Mouse (Mus musculus): Measurements from ENCODE around the gene Olfr1395. TPM values are rescaled to one million over a fixed set of nuclear protein-coding genes. Genes with fewer than 3 reads are reported as not detected.

The Olfr1395 gene
- polyA plus RNA-seq, 1 experiment from 2014 or later, result not detected

- Histone ChIP-seq H3K27me3 (ENCODE audit: control insufficient read depth, insufficient read depth, low read length) (no peaks in the 10 kb centered on the region), H3K4me2 (replicated peaks; ENCODE audit: low read depth) (no peak overlapping the region), H3K9ac (ENCODE audit: low read length) (no peak overlapping the region), H3K9me3 (ENCODE audit: control insufficient read depth, low read length) (no peaks in the 10 kb centered on the region), H3K27ac (replicated peaks) (no peak overlapping the region), H3K4me3 (ENCODE audit: low read depth, low read length) (no peak overlapping the region), H3K4me1 (replicated peaks; ENCODE audit: control insufficient read depth, insufficient read depth) (no peaks in the 10 kb centered on the region), H3K36me3 (ENCODE audit: control insufficient read depth, insufficient read depth, low read length) (no peaks in the 10 kb centered on the region)
- ATAC-seq (ENCODE audit: low FRiP score, low TSS enrichment), result no peak
- 70% methylated on average over 7 of the region's 7 CpGs for WGBS
- no peak for DNase-seq (ENCODE audit: low spot score)
- TF ChIP-seq CTCF (IDR thresholded peaks at IDR 0.05; ENCODE audit: low read depth), result peak; percentile 27; the same call in 1 of the 2 replicates
- no peak for TF ChIP-seq EP300 (optimal IDR thresholded peaks at IDR 0.05)
These were observed 53.8 kb downstream of the Olfr1395 start for GRCm38 (mm10) chr11:49195819-49196322.

Other genes with a start within 250 kb of the Olfr1395 start
- 0.22 and 0.33 TPM in 2 replicates for gene Gm5431, start 240.1 kb upstream of the Olfr1395 start, polyA plus RNA-seq (2015; fragmentation: Nextera tagmentation; extraction: Ambion mirVana)
- gene Psme2b, start 196.1 kb upstream of the Olfr1395 start, polyA plus RNA-seq (2015; fragmentation: Nextera tagmentation; extraction: Ambion mirVana), result 4.3 and 4.7 TPM in 2 replicates
- 0.15 and 0.16 TPM in 2 replicates for gene Olfr56, start 163.4 kb upstream of the Olfr1395 start, polyA plus RNA-seq (2015; fragmentation: Nextera tagmentation; extraction: Ambion mirVana)
- gene 9930111J21Rik1, start 162.9 kb upstream of the Olfr1395 start, polyA plus RNA-seq (2015; fragmentation: Nextera tagmentation; extraction: Ambion mirVana), result 0.34 and 0.48 TPM in 2 replicates
- gene Gm12185, start 150.0 kb upstream of the Olfr1395 start, polyA plus RNA-seq (2015; fragmentation: Nextera tagmentation; extraction: Ambion mirVana), result 0.01 TPM in 1 of 2 replicates, not detected in the other
- gene Tgtp1, start 148.1 kb upstream of the Olfr1395 start, polyA plus RNA-seq (2015; fragmentation: Nextera tagmentation; extraction: Ambion mirVana), result 3.0 and 3.6 TPM in 2 replicates
- gene 9930111J21Rik2, start 91.0 kb upstream of the Olfr1395 start, polyA plus RNA-seq (2015; fragmentation: Nextera tagmentation; extraction: Ambion mirVana), result 0.40 and 0.46 TPM in 2 replicates
- 0.69 and 1.2 TPM in 2 replicates for gene Tgtp2, start 78.1 kb upstream of the Olfr1395 start, polyA plus RNA-seq (2015; fragmentation: Nextera tagmentation; extraction: Ambion mirVana)
- gene Ifi47, start 65.7 kb upstream of the Olfr1395 start, polyA plus RNA-seq (2015; fragmentation: Nextera tagmentation; extraction: Ambion mirVana), result 10.1 and 12.7 TPM in 2 replicates
- 0.11 TPM in 1 of 2 replicates, not detected in the other for gene Olfr1396, start 27.4 kb upstream of the Olfr1395 start, polyA plus RNA-seq (2015; fragmentation: Nextera tagmentation; extraction: Ambion mirVana)
- gene Olfr1394, start 12.1 kb downstream of the Olfr1395 start, polyA plus RNA-seq (2015; fragmentation: Nextera tagmentation; extraction: Ambion mirVana), result not detected in 2 replicates
- 0.31 and 0.44 TPM in 2 replicates for gene Btnl9, start 44.9 kb downstream of the Olfr1395 start, polyA plus RNA-seq (2015; fragmentation: Nextera tagmentation; extraction: Ambion mirVana)
- gene Zfp62, start 61.0 kb downstream of the Olfr1395 start, polyA plus RNA-seq (2015; fragmentation: Nextera tagmentation; extraction: Ambion mirVana), result 9.9 and 10.0 TPM in 2 replicates
- gene Mgat1, start 101.9 kb downstream of the Olfr1395 start, polyA plus RNA-seq (2015; fragmentation: Nextera tagmentation; extraction: Ambion mirVana), result 42.7 and 43.4 TPM in 2 replicates
- not detected in 2 replicates for gene Olfr1393, start 136.0 kb downstream of the Olfr1395 start, polyA plus RNA-seq (2015; fragmentation: Nextera tagmentation; extraction: Ambion mirVana)
- 0.10 TPM in 1 of 2 replicates, not detected in the other for gene Olfr1392, start 143.0 kb downstream of the Olfr1395 start, polyA plus RNA-seq (2015; fragmentation: Nextera tagmentation; extraction: Ambion mirVana)
- gene Olfr10, start 162.5 kb downstream of the Olfr1395 start, polyA plus RNA-seq (2015; fragmentation: Nextera tagmentation; extraction: Ambion mirVana), result not detected in 2 replicates
- not detected in 2 replicates for gene Olfr1391, start 180.5 kb downstream of the Olfr1395 start, polyA plus RNA-seq (2015; fragmentation: Nextera tagmentation; extraction: Ambion mirVana)
- gene Olfr1390, start 192.9 kb downstream of the Olfr1395 start, polyA plus RNA-seq (2015; fragmentation: Nextera tagmentation; extraction: Ambion mirVana), result not detected in 2 replicates

Data from stomach, postnatal 0 days (tissue).